Mouse (Mus musculus): ENCODE measurements around the gene Map7.

Map7 gene

DNA sequence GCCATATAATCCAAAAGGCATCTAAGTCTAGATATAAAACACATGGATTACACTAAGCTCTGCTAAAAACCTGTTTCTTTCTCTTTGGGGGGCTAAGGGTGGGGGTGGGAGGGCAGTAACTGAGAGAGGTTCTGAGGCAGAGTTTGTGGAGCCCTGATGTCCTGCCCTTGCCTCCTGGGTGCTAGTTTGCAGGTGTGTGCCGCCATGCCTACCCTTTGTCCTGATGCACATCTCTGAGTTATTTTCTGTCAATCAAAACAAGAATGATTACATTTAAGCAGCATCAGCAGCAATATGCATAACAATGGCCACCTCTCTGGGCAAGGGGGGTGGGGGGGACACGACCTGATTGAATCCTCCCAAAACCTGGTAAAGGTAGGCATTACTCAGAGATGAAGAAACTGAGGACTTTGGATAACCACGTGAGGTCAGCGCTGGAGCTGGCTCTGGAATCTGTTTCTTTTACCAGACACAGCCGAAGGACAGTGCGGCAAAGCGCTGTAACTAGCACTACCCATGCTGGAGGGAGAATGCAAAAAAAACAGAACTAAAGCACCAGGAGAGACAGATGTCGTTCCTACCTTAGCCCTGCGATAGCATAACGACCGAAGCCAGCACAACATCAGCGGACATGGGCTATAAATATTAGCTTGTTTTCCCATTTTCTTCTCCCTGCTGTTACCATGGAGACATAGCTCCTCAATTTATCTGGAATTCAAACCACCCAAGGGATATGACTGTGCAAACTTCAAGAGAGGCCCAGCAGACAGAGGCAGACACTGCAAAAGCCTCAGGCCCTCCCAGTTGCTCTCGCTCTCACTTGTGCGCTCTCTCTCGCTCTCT is 137.9 kb downstream of the Map7 start:
- no peak for DNase-seq (ENCODE audit: low spot score in 2 of 2)

- no peak for DNase-seq (ENCODE audit: low spot score in 2 of 2)
Observed at GRCm38 (mm10) chr10:20287369-20287768, 139.1 kb downstream of the Map7 start.

GRCm38 (mm10) chr10:20290467-20290883 is 142.2 kb downstream of the Map7 start:
- DNase-seq (ENCODE audit: low spot score in 2 of 2) = peak; percentile 74 to 92

- DNase-seq (ENCODE audit: low spot score in 2 of 2) = peak; percentile 41 to 72
Observed at GRCm38 (mm10) chr10:20295961-20296360, 147.7 kb downstream of the Map7 start.

DNA sequence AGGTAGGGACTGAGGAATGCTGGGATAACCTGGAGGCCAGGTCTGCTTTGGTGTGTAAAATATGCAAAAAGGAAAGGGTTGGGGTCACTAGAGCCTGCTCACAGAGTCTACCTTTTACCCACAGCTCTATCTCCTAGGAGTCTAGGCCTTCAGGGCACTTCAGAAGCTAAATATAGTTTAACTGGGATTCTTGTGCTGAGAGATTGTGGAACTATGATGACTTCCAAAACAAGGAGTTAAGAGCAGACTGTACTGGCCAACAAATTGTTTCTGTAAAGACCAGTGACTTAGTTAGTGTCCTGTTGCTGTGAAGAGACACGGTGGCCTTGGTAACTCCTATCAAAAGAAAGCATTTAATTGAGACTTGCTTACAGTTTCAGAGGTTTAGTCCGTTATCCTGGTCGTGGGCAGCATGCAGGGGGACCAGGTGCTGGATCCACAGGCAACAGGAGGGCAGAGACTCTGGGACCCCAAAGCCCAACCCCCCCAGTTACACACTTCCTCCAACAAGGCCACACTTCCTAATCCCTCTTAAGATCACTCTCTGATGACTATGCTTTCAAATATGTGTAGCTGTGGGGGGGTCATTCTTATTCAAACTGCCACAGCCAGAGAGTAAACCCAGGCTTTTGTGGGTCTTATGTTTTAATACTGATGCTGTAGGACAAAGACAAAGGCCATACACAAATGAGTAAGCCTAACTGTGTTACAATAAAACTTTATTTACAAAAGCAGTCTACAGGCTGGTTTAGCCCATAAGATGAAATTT is 150.1 kb downstream of the Map7 start:
- no peak for DNase-seq (ENCODE audit: low spot score in 2 of 2)

DNA sequence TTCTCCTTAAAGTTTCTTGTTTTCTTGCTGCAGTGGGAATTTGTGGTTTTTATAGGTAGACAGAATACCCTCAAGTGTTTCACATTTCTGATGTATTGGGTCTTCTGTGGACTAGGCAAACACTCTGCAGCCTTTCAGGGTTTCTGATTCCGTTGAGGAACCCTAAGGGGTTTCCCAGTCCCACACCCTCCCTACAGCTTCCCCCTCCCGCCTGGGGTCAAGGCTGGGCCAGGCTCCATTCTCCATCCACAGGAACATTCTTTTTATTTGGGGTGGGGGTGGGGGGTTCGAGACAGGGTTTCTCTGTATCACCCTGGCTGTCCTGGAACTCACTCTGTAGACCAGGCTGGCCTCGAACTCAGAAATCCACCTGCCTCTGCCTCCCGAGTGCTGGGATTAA is 150.8 kb downstream of the Map7 start:
- no peak for DNase-seq (ENCODE audit: low spot score in 2 of 2)

GRCm38 (mm10) chr10:20310969-20311769 is 162.9 kb downstream of the Map7 start:
- DNase-seq (ENCODE audit: low spot score in 2 of 2) = no peak

DNA sequence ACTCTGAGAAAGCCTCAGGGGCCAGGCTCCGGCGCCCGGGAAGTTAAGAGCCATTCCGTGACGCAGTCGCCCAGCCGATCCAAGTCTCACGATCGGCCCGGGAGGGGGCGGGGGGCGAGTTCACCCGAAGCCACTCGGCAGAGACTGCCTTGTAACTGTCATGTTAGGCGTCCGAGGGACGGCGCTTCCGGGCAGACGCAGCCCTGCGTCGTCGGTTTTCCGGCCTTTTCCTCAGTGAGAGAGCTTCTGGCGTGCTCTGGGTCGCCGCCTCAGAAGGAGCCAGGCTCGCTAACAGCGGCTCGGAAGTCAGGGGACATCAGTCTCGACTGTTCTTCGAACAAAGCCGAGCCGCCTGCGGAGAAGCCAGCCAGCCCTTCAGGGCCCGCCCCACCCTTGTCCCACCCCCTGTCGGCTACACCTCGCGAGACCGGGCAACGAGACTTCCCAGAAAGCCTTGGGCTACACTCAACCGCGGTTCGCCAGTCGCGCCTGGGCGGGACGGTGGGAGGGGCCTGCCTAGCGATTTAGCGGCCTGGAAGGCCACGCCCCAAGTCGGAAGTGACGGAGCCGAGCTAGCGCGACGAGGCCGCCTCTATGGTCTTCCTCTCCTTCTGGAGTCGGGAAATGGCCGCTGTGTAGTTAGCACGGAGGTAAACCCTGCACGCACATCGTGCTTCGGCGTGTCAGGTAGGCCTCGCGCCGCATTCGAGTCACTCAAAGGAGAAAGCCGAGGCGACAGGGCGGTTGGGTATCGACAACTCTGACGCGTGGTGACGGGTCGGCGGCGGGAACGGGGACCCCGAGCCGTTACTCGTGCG is 163.9 kb downstream of the Map7 start, which contains the start of gene Bclaf1:
Bclaf1 (plus strand) TSS at position 552 of the 818 bp plus-strand sequence.
- DNase-seq (ENCODE audit: low spot score in 2 of 2) = peak; percentile 100

DNA sequence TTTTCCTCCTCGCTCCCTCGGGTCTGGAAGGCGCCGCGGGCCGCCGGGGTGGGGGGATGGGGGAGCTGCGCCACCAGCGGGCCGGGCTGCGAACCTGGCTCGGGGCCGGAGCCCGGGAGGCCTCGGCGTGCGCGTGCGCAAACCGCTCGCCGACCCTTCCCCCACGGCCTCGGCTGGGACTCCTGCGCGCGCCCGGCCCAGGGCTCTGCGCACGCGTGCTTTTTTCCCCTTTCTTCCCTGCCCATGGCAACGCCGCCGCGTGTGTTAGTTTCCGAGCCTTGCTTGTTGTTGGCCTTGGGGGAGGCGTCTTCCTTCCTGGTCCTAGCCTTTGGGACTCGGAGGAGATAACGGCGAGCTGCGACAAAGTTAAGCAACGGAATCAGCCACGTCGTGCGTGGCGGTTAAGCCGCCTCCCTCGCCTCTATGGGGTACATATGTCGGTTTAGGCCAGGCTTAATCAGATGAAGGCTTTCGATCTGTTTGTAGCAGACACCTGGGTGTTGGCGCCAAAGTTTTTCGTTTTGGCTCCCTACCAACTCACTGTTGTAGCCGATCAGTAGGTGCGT is 164.5 kb downstream of the Map7 start:
- DNase-seq (ENCODE audit: low spot score in 2 of 2) = peak; percentile 82 to 92

GRCm38 (mm10) chr10:20313447-20313846 is 165.2 kb downstream of the Map7 start:
- DNase-seq (ENCODE audit: low spot score in 2 of 2) = no peak

DNA sequence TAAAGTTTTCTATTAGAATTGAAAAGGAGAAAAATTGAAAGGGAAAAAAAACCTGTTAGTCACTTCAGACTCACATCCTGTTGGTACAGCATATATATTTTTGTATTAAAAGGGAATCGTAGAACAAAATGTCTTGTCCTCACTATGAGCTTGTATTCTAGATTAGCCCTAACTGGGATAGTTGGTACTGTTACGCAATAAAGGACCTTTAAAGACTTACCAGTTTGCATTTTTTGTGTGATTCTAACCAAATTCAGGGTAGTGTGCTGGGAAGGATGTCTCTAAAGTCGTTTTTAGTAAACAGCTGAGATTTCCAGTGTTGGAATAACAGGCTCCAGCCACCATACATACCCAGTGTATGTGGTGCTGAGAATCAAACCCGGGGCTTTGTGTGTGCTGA is 165.7 kb downstream of the Map7 start:
- DNase-seq (ENCODE audit: low spot score in 2 of 2) = no peak

DNA sequence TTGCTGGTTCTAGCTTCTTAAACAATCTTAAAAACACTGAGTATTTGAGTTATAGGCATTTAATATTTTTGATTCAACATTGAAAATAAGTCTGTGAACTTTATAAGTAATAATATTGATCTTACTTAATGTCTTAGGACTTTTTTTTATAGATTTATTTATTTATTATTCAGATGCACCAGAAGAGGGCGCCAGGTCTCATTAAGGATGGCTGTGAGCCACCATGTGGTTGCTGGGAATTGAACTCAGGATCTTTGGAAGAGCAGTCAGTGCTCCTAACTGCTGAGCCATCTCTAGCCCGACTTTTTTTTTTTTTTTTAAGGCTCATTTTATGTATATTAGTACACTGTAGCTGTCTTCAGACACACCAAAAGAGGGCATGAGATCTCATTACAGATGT is 166.5 kb downstream of the Map7 start:
- DNase-seq (ENCODE audit: low spot score in 2 of 2) = no peak

DNA sequence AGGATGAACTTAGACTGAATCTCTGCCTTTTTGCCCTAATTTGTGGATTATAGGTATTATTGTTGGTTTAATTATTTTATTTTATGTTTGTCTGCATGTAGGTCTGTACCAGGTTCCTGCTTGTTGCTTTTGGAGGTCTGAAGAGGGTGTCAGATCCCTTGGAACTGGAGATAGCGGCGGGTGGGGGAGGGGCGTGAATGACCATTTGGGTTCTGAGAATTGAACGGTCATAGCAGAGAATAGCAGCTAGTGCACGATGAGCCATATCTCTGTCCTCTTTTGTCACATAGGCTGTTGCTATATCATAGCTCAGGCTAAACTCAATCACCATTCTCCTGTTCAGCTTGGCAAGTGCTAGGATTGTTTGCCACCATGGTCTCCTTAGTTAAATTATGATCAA is 169.2 kb downstream of the Map7 start:
- no peak for DNase-seq (ENCODE audit: low spot score in 2 of 2)

GRCm38 (mm10) chr10:20326226-20326625 is 178.0 kb downstream of the Map7 start:
- DNase-seq (ENCODE audit: low spot score in 2 of 2) = no peak
